Mouse (Mus musculus) liver, adult 2 months (tissue): ENCODE results near the gene Rfx7. TPM values are rescaled to one million over a fixed set of nuclear protein-coding genes. Genes with fewer than 3 reads are reported as not detected.
A peak's percentile ranks its signal among the peaks of the same experiment; 100 is the strongest.

Source experiments
- DNase-seq: peaks from one replicate; pipeline ENCODE4 v3.0.0-alpha.2; 2011; ENCODE audit warnings: low read depth, low spot score; ENCODE audit errors: extremely low read depth
- H3K27ac ChIP-seq: fragments of 200-500 bp; replicated peaks from 2 replicates; pipeline ENCODE4 v1.5.1; 2012; ENCODE audit warnings: low read depth, mild to moderate bottlenecking, control low read depth, inconsistent platforms, low read length; ENCODE audit not compliant: insufficient read depth
- H3K27me3 ChIP-seq: fragments of 200-500 bp; 2 replicates; pipeline ENCODE4 v1.6.1; 2012; ENCODE audit warnings: mild to moderate bottlenecking, moderate library complexity, low read length, inconsistent platforms; ENCODE audit not compliant: control insufficient read depth, insufficient read depth
- H3K36me3 ChIP-seq: fragments of 200-500 bp; 2 replicates; pipeline ENCODE4 v1.6.1; 2012; ENCODE audit warnings: low read length, inconsistent platforms; ENCODE audit not compliant: control insufficient read depth, insufficient read depth
- H3K4me1 ChIP-seq: fragments of 200-500 bp; 2 replicates; pipeline ENCODE4 v1.6.1; 2011; ENCODE audit warnings: low read length; ENCODE audit not compliant: control insufficient read depth, insufficient read depth
- H3K4me3 ChIP-seq: fragments of 200-500 bp; 2 replicates; pipeline ENCODE4 v1.5.1; 2011; ENCODE audit warnings: low read depth, mild to moderate bottlenecking, control low read depth, low read length, moderate library complexity; ENCODE audit not compliant: insufficient read depth
- H3K79me2 ChIP-seq: fragments of 200-500 bp; 2 replicates; pipeline ENCODE4 v1.6.1; 2012; ENCODE audit warnings: inconsistent platforms, mild to moderate bottlenecking, low read length, moderate library complexity; ENCODE audit not compliant: control insufficient read depth, insufficient read depth
- H3K9ac ChIP-seq: fragments of 200-500 bp; 2 replicates; pipeline ENCODE4 v1.6.1; 2012; ENCODE audit warnings: low read depth, mild to moderate bottlenecking, control low read depth, inconsistent platforms, low read length
- CTCF ChIP-seq: fragments of 200-500 bp; IDR thresholded peaks from 2 replicates; pipeline ENCODE4 v1.5.1; 2011; ENCODE audit warnings: low read depth, low read length, control low read depth
- POLR2A ChIP-seq: fragments of 200-500 bp; IDR thresholded peaks from 2 replicates; pipeline ENCODE4 v1.6.1; 2011; ENCODE audit warnings: low read length, control low read depth; ENCODE audit not compliant: insufficient read depth; ENCODE audit errors: extremely low read depth
- WGBS: fragments of 180-500 bp; shearing (Covaris S2); methylation state at CpG from one replicate; pipeline ENCODE4 v1.1.7; 2018; 5-methylcytosine and 5-hydroxymethylcytosine counted together
- polyA plus RNA-seq: library from polyadenylated mRNA; depleted of rRNA; stranded (reverse); fragments of >200 nt; gene quantifications from 2 replicates; pipeline ENCODE4 v1.2.3, GENCODE M21; 2012; rRNA removed
- total RNA-seq: library from RNA; depleted of rRNA; stranded (reverse); fragments of >200 nt; gene quantifications from 2 replicates; pipeline ENCODE4 v1.2.3, GENCODE M21; 2014; rRNA removed

Rfx7 gene
- total and polyA plus RNA-seq, 2 experiments: 3.3 to 5.4 TPM

DNA sequence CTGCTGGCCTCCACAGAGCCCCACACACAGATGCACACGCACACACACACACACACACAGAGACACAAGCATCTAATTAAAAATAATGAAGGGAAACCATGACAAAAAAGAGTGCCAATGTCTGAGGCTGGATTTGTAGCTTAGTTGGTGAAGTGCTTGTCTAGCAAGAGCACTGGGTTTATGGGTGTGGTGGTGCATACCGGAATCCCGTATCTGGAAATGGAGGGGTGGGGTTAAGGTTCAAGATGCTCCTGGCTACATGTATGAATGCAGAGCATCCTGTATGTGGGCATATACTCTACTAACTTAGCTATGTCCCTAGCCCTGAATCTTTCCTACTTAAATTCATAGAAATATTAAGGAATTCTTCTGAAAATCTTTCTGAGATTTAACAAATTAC lies 135.1 kb downstream of the Rfx7 start:
- DNase-seq: no peak
- peaks cover 21% of the 10 kb centered on the region; the same call in 1 of the 2 replicates for H3K79me2 ChIP-seq
- no peak for TF ChIP-seq CTCF
- TF ChIP-seq POLR2A: no peak
- H3K9ac ChIP-seq: no peak overlapping the region
- 73% methylated on average over 3 of the region's 3 CpGs for WGBS
- H3K27me3 ChIP-seq: no peaks in the 10 kb centered on the region
- peaks cover 15% of the 10 kb centered on the region for H3K4me1 ChIP-seq
- H3K4me3 ChIP-seq: no peak overlapping the region
- H3K27ac ChIP-seq: no peak overlapping the region
- H3K36me3 ChIP-seq: peaks cover 18% of the 10 kb centered on the region

DNA sequence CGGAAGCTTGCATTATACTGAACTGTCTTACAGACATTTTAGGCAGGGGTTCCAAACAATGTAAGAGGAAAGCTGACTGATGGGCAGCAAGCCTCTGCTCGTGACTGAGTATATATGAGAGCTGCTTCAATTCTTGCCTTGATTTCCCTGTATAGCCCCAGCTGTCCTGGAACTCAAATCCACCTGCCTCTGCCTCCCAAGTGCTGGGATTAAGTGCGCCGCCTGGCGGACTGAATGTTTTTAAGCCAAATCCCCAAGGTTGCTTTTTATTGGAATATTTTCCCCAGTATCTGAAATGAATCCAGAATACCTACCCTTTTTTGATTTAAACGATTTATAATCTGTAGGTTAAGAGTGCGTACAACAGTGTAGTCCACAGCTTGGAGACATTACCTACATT lies 137.3 kb downstream of the Rfx7 start:
- H3K4me1 ChIP-seq: peaks cover 11% of the 10 kb centered on the region
- no peak overlapping the region for H3K27ac ChIP-seq
- H3K27me3 ChIP-seq: no peaks in the 10 kb centered on the region
- no peak for DNase-seq
- WGBS: 91% methylated on average over 7 of the region's 7 CpGs
- peaks cover 14% of the 10 kb centered on the region; the same call in 1 of the 2 replicates for H3K79me2 ChIP-seq
- no peak overlapping the region for H3K4me3 ChIP-seq
- H3K9ac ChIP-seq: no peak overlapping the region
- peaks cover 31% of the 10 kb centered on the region for H3K36me3 ChIP-seq
- TF ChIP-seq CTCF: no peak

DNA sequence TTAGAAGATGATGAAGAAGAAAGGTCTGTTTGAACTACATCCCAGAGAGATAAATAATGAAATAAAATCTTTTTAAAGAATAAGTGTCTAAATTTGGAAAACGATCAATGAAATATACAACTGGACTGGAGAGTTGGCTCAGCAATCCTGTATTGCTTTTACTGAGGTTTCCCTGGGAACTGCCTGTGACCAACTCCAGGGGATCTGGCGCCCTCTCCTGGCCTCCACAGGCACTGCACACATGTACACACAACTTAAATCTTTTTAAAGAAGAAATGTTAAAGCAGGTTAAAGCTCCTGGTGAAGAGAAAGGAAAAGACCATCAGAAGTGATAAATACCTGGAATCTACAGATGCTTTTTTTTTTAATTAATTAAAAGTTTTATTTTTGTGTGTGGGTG lies 140.3 kb downstream of the Rfx7 start:
- DNase-seq: peak; percentile 59
- Histone ChIP-seq H3K27ac (no peak overlapping the region), H3K27me3 (no peaks in the 10 kb centered on the region), H3K4me1 (no peaks in the 10 kb centered on the region), H3K36me3 (peaks cover 32% of the 10 kb centered on the region), H3K9ac (no peak overlapping the region), H3K4me3 (no peak overlapping the region), H3K79me2 (no peaks in the 10 kb centered on the region; the same call in 1 of the 2 replicates)
- WGBS: 5% methylated on average over 2 of the region's 2 CpGs
- TF ChIP-seq CTCF (peak; percentile 98), POLR2A (no peak)

Other genes with a start within 250 kb of the Rfx7 start
- 0.13 and 0.18 TPM in 2 replicates for gene Mns1, start 94.2 kb upstream of the Rfx7 start, total RNA-seq
- 0.02 and 0.09 TPM in 2 replicates for gene Mns1, start 94.2 kb upstream of the Rfx7 start, polyA plus RNA-seq
- 1.0 and 1.8 TPM in 2 replicates for gene Tex9, start 40.0 kb upstream of the Rfx7 start, total RNA-seq
- 0.22 and 0.35 TPM in 2 replicates for gene Tex9, start 40.0 kb upstream of the Rfx7 start, polyA plus RNA-seq
- 123 and 142 TPM in 2 replicates for gene Nedd4, start 130.1 kb downstream of the Rfx7 start, total RNA-seq
- 45.6 and 51.7 TPM in 2 replicates for gene Nedd4, start 130.1 kb downstream of the Rfx7 start, polyA plus RNA-seq